Comparison of ENCODE assay signal across 17 mouse cellular contexts in genomic region chr4:133657829-133658458, GRCm38 (mm10). TPM values are rescaled to one million over a fixed set of nuclear protein-coding genes. Genes with fewer than 3 reads are reported as not detected.
A peak's percentile ranks its signal among the peaks of the same experiment; 100 is the strongest.
DNase-seq lines count a peak whose midpoint lies in the region; ATAC-seq and TF ChIP-seq lines count a peak whose summit lies in the region.
"Had no signal": no experiment of that assay in that cellular context is flagged by ENCODE, and none has a peak within 500 bp of the region (broad histone marks: within the 10 kb centered on the region; RNA-seq: fewer than 3 reads in every experiment).

No protein-coding gene starts in this region.

- peaks cover 25% of the 10 kb centered on the region for H3K4me1 ChIP-seq in lung, embryonic 14.5 days (ENCODE audit: insufficient read depth)
- peaks cover 15% of the 10 kb centered on the region for H3K4me1 ChIP-seq in lung, adult 2 months (ENCODE audit: control insufficient read depth, insufficient read depth, low read length)
- peaks cover 12 to 21% of the 10 kb centered on the region in 2 experiments; a peak in 3 of 4 replicates for H3K4me1 ChIP-seq in ES-E14 (ENCODE audit: control insufficient read depth in 2 of 2, insufficient read depth in 2 of 2, low read length in 2 of 2, poor library complexity in 1 of 2)
- peaks cover 32% of the 10 kb centered on the region for H3K4me1 ChIP-seq in limb, embryonic 11.5 days (ENCODE audit: control insufficient read depth, insufficient read depth, low read length)

- H3K4me3 ChIP-seq in lung, embryonic 14.5 days (ENCODE audit: low read depth, low read length), result no peak overlapping the region
- H3K4me3 ChIP-seq in lung, adult 2 months (replicated peaks; ENCODE audit: extremely low read depth, low read depth, low read length), result no peak overlapping the region
- peak overlapping the region in 1 of 2 experiments; percentile 13; a peak in 1 of 4 replicates for H3K4me3 ChIP-seq in ES-E14 (ENCODE audit: insufficient read depth in 1 of 2, low read depth in 1 of 2, low read length in 2 of 2, poor library complexity in 1 of 2, severe bottlenecking in 1 of 2)
- H3K4me3 ChIP-seq in limb, embryonic 11.5 days (ENCODE audit: low read depth, low read length), result no peak overlapping the region
- H3K4me3 ChIP-seq: forebrain, embryonic 13.5 days; heart, embryonic 15.5 days; myocyte had no signal

- ATAC-seq in lung, embryonic 14.5 days (ENCODE audit: insufficient read depth), result no peak
- no peak for ATAC-seq in limb, embryonic 11.5 days (ENCODE audit: insufficient number of reproducible peaks, low FRiP score, low TSS enrichment, low read depth)
- ATAC-seq: forebrain, embryonic 13.5 days had no signal

- H3K9ac ChIP-seq in lung, embryonic 14.5 days, result no peak overlapping the region
- H3K9ac ChIP-seq in ES-E14 (ENCODE audit: insufficient read depth, low read depth, low read length, poor library complexity, severe bottlenecking), result peak overlapping the region; percentile 38; the same call in 1 of the 2 replicates
- H3K9ac ChIP-seq in limb, embryonic 11.5 days (ENCODE audit: low read length), result no peak overlapping the region
- H3K9ac ChIP-seq: forebrain, embryonic 13.5 days; heart, embryonic 15.5 days; lung, embryonic 15.5 days had no signal

- peak; percentile 6 for DNase-seq in gastrocnemius, postnatal 25 days
- no peak for DNase-seq in gastrocnemius, adult 18-20 months (ENCODE audit: low spot score)
- DNase-seq in lung, embryonic 14.5 days, result no peak
- no peak for DNase-seq in lung, adult 2 months
- DNase-seq in ES-E14 (ENCODE audit: low read depth, low spot score), result no peak
- no peak for DNase-seq in limb, embryonic 11.5 days (ENCODE audit: low spot score)
- DNase-seq in left cerebral cortex, adult 8-10 months (ENCODE audit: low spot score in 2 of 2), result no peak
- no peak for DNase-seq in yolk sac, embryonic 10.5 days (ENCODE audit: low spot score)
- DNase-seq: adrenal gland, postnatal 10 days; cerebellum, adult 11-12 months; gastrocnemius, postnatal 14 days; midbrain, embryonic 14.5 days; thymus, postnatal 36 days had no signal

- peaks cover 10% of the 10 kb centered on the region; the same call in 1 of the 2 replicates for H3K36me3 ChIP-seq in lung, embryonic 14.5 days (ENCODE audit: insufficient read depth)
- H3K36me3 ChIP-seq in ES-E14 (ENCODE audit: control insufficient read depth, insufficient read depth, low read length, poor library complexity, severe bottlenecking), result peaks cover 2% of the 10 kb centered on the region; the same call in 1 of the 2 replicates
- H3K36me3 ChIP-seq in limb, embryonic 11.5 days (ENCODE audit: control insufficient read depth, insufficient read depth, low read length), result no peaks in the 10 kb centered on the region

- in situ Hi-C loops in ES-E14 (cut with MboI; ENCODE audit: low sequenced_read_pairs in 2 of 2, unreplicated experiment in 2 of 2), result no loop called here

- H3K27ac ChIP-seq in lung, embryonic 14.5 days (ENCODE audit: low read depth), result 0 out of 2 replicates have a peak overlapping the region, but pooled peaks have one; percentile 13
- peak overlapping the region; percentile 100 for H3K27ac ChIP-seq in ES-E14 (ENCODE audit: insufficient read depth, low read depth, low read length, poor library complexity, severe bottlenecking)
- H3K27ac ChIP-seq in limb, embryonic 11.5 days (replicated peaks; ENCODE audit: low read depth, low read length), result 0 out of 2 replicates have a peak overlapping the region, but pooled peaks have one; percentile 26
- H3K27ac ChIP-seq: forebrain, embryonic 13.5 days had no signal

- WGBS in lung, embryonic 14.5 days, result 44% methylated on average over 5 of the region's 5 CpGs
- 63% methylated on average over 5 of the region's 5 CpGs for WGBS in lung, adult 2 months
- 59% methylated on average over 5 of the region's 5 CpGs for WGBS in limb, embryonic 11.5 days

- TF ChIP-seq CTCF in lung, embryonic 14.5 days (IDR thresholded peaks at IDR 0.05; ENCODE audit: low read depth), result no peak
- no peak for TF ChIP-seq CTCF in lung, adult 2 months (IDR thresholded peaks at IDR 0.05; ENCODE audit: insufficient read depth, low read length)

- no peak for TF ChIP-seq POLR2A in lung, adult 2 months (IDR thresholded peaks at IDR 0.05; ENCODE audit: borderline replicate concordance, extremely low read depth, low read depth, low read length)

- no peak overlapping the region for H3K4me2 ChIP-seq in lung, embryonic 14.5 days
- H3K4me2 ChIP-seq in limb, embryonic 11.5 days (ENCODE audit: low read depth, severe bottlenecking), result no peak overlapping the region
- H3K4me2 ChIP-seq: forebrain, embryonic 13.5 days; heart, embryonic 15.5 days had no signal

- no peaks in the 10 kb centered on the region for H3K9me3 ChIP-seq in lung, embryonic 14.5 days (ENCODE audit: low read depth, low read length)
- no peaks in the 10 kb centered on the region for H3K9me3 ChIP-seq in ES-E14 (ENCODE audit: control insufficient read depth, insufficient read depth, low read depth, low read length)
- no peaks in the 10 kb centered on the region for H3K9me3 ChIP-seq in limb, embryonic 11.5 days (ENCODE audit: control insufficient read depth, low read length)
- H3K9me3 ChIP-seq: forebrain, embryonic 13.5 days; heart, embryonic 15.5 days; lung, embryonic 15.5 days had no signal

- H3K27me3 ChIP-seq in lung, embryonic 14.5 days (ENCODE audit: insufficient read depth, low read length), result no peaks in the 10 kb centered on the region
- H3K27me3 ChIP-seq in limb, embryonic 11.5 days (ENCODE audit: control insufficient read depth, insufficient read depth, low read length), result no peaks in the 10 kb centered on the region
- H3K27me3 ChIP-seq: forebrain, embryonic 13.5 days; heart, embryonic 15.5 days; lung, embryonic 15.5 days had no signal

TF ChIP-seq in ES-E14, 5 proteins besides CTCF, POLR2A, EP300 and RAD21:
- no peak for TF ChIP-seq CHD2 (IDR thresholded peaks at IDR 0.05; ENCODE audit: low read depth, low read length)

RNA-seq across cellular contexts. Expression of gene Zdhhc18, which starts 8.0 kb away (rescaled TPM):
- 10 to 100 TPM; 22.9 to 24.3 TPM for total RNA-seq in gastrocnemius, postnatal 25 days (2021)
- total RNA-seq in gastrocnemius, adult 18-20 months (2021), result 10 to 100 TPM; 24.1 to 35.7 TPM
- polyA plus RNA-seq in lung, embryonic 14.5 days (2014; fragmentation: Nextera tagmentation; extraction: Ambion mirVana), result 5.5 and 9.9 TPM in 2 replicates
- polyA plus RNA-seq in lung, adult 2 months (2012; rRNA removed), result 79.1 and 85.6 TPM in 2 replicates
- total RNA-seq in ES-E14 (2012; rRNA removed), result 39.0 and 55.8 TPM in 2 replicates
- polyA plus RNA-seq in limb, embryonic 11.5 days (2014; fragmentation: Nextera tagmentation; extraction: Ambion mirVana), result 2.7 and 4.9 TPM in 2 replicates
- total RNA-seq in left cerebral cortex, adult 8-10 months (2022), result 10 to 100 TPM; 33.8 to 57.7 (median 44.6) TPM

RNA-seq across cellular contexts. Expression of gene Pigv, which starts 14.5 kb away (rescaled TPM):
- 1 to 10 TPM; 8.3 to 9.6 TPM for total RNA-seq in gastrocnemius, postnatal 25 days (2021)
- 10 to 100 TPM in 1 of 2 experiments, 1 to 10 TPM in 1; 9.7 to 12.2 TPM for total RNA-seq in gastrocnemius, adult 18-20 months (2021)
- polyA plus RNA-seq in lung, embryonic 14.5 days (2014; fragmentation: Nextera tagmentation; extraction: Ambion mirVana), result 13.9 and 14.5 TPM in 2 replicates
- 13.6 and 15.9 TPM in 2 replicates for polyA plus RNA-seq in lung, adult 2 months (2012; rRNA removed)
- total RNA-seq in ES-E14 (2012; rRNA removed), result 11.6 and 14.5 TPM in 2 replicates
- polyA plus RNA-seq in limb, embryonic 11.5 days (2014; fragmentation: Nextera tagmentation; extraction: Ambion mirVana), result 13.2 and 16.8 TPM in 2 replicates
- 10 to 100 TPM in 2 of 4 experiments, 1 to 10 TPM in 2; 8.4 to 10.9 (median 9.9) TPM for total RNA-seq in left cerebral cortex, adult 8-10 months (2022)

RNA-seq across cellular contexts. Expression of gene Sfn, which starts 56.0 kb away (rescaled TPM):
- total RNA-seq in gastrocnemius, postnatal 25 days (2021), result 1 to 10 TPM; 1.1 to 1.2 TPM
- total RNA-seq in gastrocnemius, adult 18-20 months (2021), result 1 to 10 TPM in 1 of 2 experiments, under 1 TPM in 1; 0.91 to 1.7 TPM
- 10.4 and 10.6 TPM in 2 replicates for polyA plus RNA-seq in lung, embryonic 14.5 days (2014; fragmentation: Nextera tagmentation; extraction: Ambion mirVana)
- polyA plus RNA-seq in lung, adult 2 months (2012; rRNA removed), result 13.0 and 107 TPM in 2 replicates
- total RNA-seq in ES-E14 (2012; rRNA removed), result 35.8 and 46.6 TPM in 2 replicates
- 34.9 and 45.1 TPM in 2 replicates for polyA plus RNA-seq in limb, embryonic 11.5 days (2014; fragmentation: Nextera tagmentation; extraction: Ambion mirVana)
- total RNA-seq in left cerebral cortex, adult 8-10 months (2022), result 1 to 10 TPM; 1.6 to 2.2 (median 1.8) TPM

Comparison
In these comparisons a context has a peak if more than half of its experiments do, and no peak if none do; other contexts are left out.
1. H3K27ac ChIP-seq: peak in every context shown above with its lines; median percentile 100 in ES-E14; 26 in limb, embryonic 11.5 days; 13 in lung, embryonic 14.5 days.
2. RNA of gene Sfn, which starts 56.0 kb away (total RNA-seq): 35.8 to 46.6 TPM in ES-E14; 1.6 to 2.2 TPM in left cerebral cortex, adult 8-10 months, 0.91 to 1.7 TPM in gastrocnemius, adult 18-20 months and 1.1 to 1.2 TPM in gastrocnemius, postnatal 25 days; every median in the first group is over 10 times any median in the second.